Mouse (Mus musculus) left cerebral cortex, postnatal 10 days (tissue): Measurements from ENCODE around the gene Psmg3. TPM values are rescaled to one million over a fixed set of nuclear protein-coding genes. Genes with fewer than 3 reads are reported as not detected.

Source experiments
- DNase-seq, 2 experiments: peaks; one replicate each; pipeline ENCODE4 v3.0.0; 2021 to 2022; ENCODE audit warnings: low spot score in 2 of 2, mixed read lengths in 1 of 2; ENCODE audit errors: extremely low spot score in 1 of 2
- intact Hi-C: fragments of 180-260 bp; cut with DNase I; formaldehyde crosslinking; loops from one replicate; pipeline ENCODE4 v1.15.1; 2025
- total RNA-seq, 2 experiments: library from RNA; stranded (reverse); gene quantifications; 2 replicates each; pipeline ENCODE4 v1.2.3; 2021

Gene Psmg3
- total RNA-seq, 2 experiments from 2014 or later: 18.3 to 18.4 TPM

GRCm38 (mm10) chr5:139818056-139818455 is 8.6 kb downstream of the Psmg3 start:
- DNase-seq: no peak
- intact Hi-C loops: no loop called here

- intact Hi-C loops: no loop called here
- DNase-seq: no peak
Measured at GRCm38 (mm10) chr5:139817292-139817691, 9.4 kb downstream of the Psmg3 start.

- no peak for DNase-seq
- intact Hi-C loops: no loop called here
Measured at GRCm38 (mm10) chr5:139816445-139816844, 10.2 kb downstream of the Psmg3 start.

- intact Hi-C loops: no loop called here
- DNase-seq: no peak
Measured at GRCm38 (mm10) chr5:139815964-139816363, 10.7 kb downstream of the Psmg3 start.

- intact Hi-C loops: no loop called here
- no peak for DNase-seq
Measured at GRCm38 (mm10) chr5:139813963-139814381, 12.7 kb downstream of the Psmg3 start.

GRCm38 (mm10) chr5:139813126-139813490 is 13.6 kb downstream of the Psmg3 start:
- intact Hi-C loops: no loop called here
- no peak for DNase-seq

GRCm38 (mm10) chr5:139812398-139813125 is 14.1 kb downstream of the Psmg3 start:
- no peak for DNase-seq

GRCm38 (mm10) chr5:139811677-139812397 is 14.8 kb downstream of the Psmg3 start:
- intact Hi-C loops: no loop called here
- peak in 1 of 2 experiments; percentile 16 for DNase-seq

More at GRCm38 (mm10) chr5:139812398-139813125, 14.1 kb downstream of the Psmg3 start:
- intact Hi-C loops: no loop called here

- intact Hi-C loops: no loop called here
- peak in 1 of 2 experiments; percentile 18 for DNase-seq
Measured at GRCm38 (mm10) chr5:139809397-139809796, 17.3 kb downstream of the Psmg3 start.

GRCm38 (mm10) chr5:139805924-139806323 is 20.8 kb downstream of the Psmg3 start:
- no peak for DNase-seq
- intact Hi-C loops: no loop called here

GRCm38 (mm10) chr5:139804573-139805111 is 22.0 kb downstream of the Psmg3 start:
- DNase-seq: no peak
- intact Hi-C loops: no loop called here

GRCm38 (mm10) chr5:139804107-139804551 is 22.6 kb downstream of the Psmg3 start:
- intact Hi-C loops: no loop called here
- no peak for DNase-seq

- intact Hi-C loops: no loop called here
- DNase-seq: peak in 1 of 2 experiments; percentile 81
Measured at GRCm38 (mm10) chr5:139803601-139804102, 23.0 kb downstream of the Psmg3 start.

- intact Hi-C loops: no loop called here
- no peak for DNase-seq
Measured at GRCm38 (mm10) chr5:139803165-139803564, 23.5 kb downstream of the Psmg3 start.

GRCm38 (mm10) chr5:139801880-139802279 is 24.8 kb downstream of the Psmg3 start:
- intact Hi-C loops: no loop called here
- no peak for DNase-seq

GRCm38 (mm10) chr5:139801231-139801630 is 25.5 kb downstream of the Psmg3 start:
- intact Hi-C loops: no loop called here
- DNase-seq: no peak

GRCm38 (mm10) chr5:139799801-139800590 is 26.7 kb downstream of the Psmg3 start:
- intact Hi-C loops: no loop called here
- DNase-seq: no peak

- intact Hi-C loops: no loop called here
- DNase-seq: no peak
Measured at GRCm38 (mm10) chr5:139799041-139799440, 27.6 kb downstream of the Psmg3 start.
